Mouse (Mus musculus) kidney, postnatal 0 days (tissue): ENCODE data around the gene Ubtfl1. TPM values are rescaled to one million over a fixed set of nuclear protein-coding genes. Genes with fewer than 3 reads are reported as not detected.

ENCODE experiments used
- ATAC-seq: fragments of 200-750 bp; cut with Nextera tagmentation; replicated peaks from 2 replicates; pipeline ENCODE4 v1.8.0; 2017; ENCODE audit warnings: low read depth, moderate number of reproducible peaks, moderate TSS enrichment, moderate library complexity; ENCODE audit not compliant: low FRiP score
- DNase-seq: peaks from one replicate; pipeline ENCODE4 v3.0.0-alpha.2; 2016; ENCODE audit warnings: low spot score
- H3K27ac ChIP-seq: fragments of 300-500 bp; sonication (generic); 2 replicates; pipeline ENCODE4 v1.5.1; 2014; ENCODE audit warnings: mild to moderate bottlenecking
- H3K27me3 ChIP-seq: fragments of 300-500 bp; sonication (generic); 2 replicates; pipeline ENCODE4 v1.6.1; 2014; ENCODE audit warnings: low read length, mixed read lengths; ENCODE audit not compliant: insufficient read depth
- H3K36me3 ChIP-seq: fragments of 300-500 bp; sonication (generic); 2 replicates; pipeline ENCODE4 v1.6.1; 2014; ENCODE audit warnings: low read length, mixed read lengths; ENCODE audit not compliant: insufficient read depth
- H3K4me1 ChIP-seq: fragments of 300-500 bp; sonication (generic); replicated peaks from 2 replicates; pipeline ENCODE4 v1.6.1; 2014; ENCODE audit warnings: antibody characterized with exemption, low read length, mixed read lengths; ENCODE audit not compliant: insufficient read depth
- H3K4me2 ChIP-seq: fragments of 300-500 bp; sonication (generic); 2 replicates; pipeline ENCODE4 v1.6.1; 2014; ENCODE audit warnings: mild to moderate bottlenecking, low read length, moderate library complexity, mixed read lengths
- H3K4me3 ChIP-seq: fragments of 300-500 bp; sonication (generic); replicated peaks from 2 replicates; pipeline ENCODE4 v1.5.1; 2014; ENCODE audit warnings: low read depth, low read length
- H3K9ac ChIP-seq: fragments of 300-500 bp; sonication (generic); 2 replicates; pipeline ENCODE4 v1.6.1; 2014; ENCODE audit warnings: low read depth, low read length
- H3K9me3 ChIP-seq: fragments of 300-500 bp; sonication (generic); replicated peaks from 2 replicates; pipeline ENCODE4 v1.6.1; 2016; ENCODE audit warnings: low read length, inconsistent platforms, mixed read lengths
- CTCF ChIP-seq: IDR thresholded peaks from 2 replicates; pipeline ENCODE4 v1.5.1; 2016; ENCODE audit warnings: antibody characterized with exemption, low read depth, mild to moderate bottlenecking, moderate library complexity
- WGBS: fragments of 180-500 bp; shearing (Covaris S2); extraction: QIAGEN DNeasy Blood & Tissue Kit; methylation state at CpG from one replicate; pipeline ENCODE4 v1.1.7; 2014; 5-methylcytosine and 5-hydroxymethylcytosine counted together
- microRNA-seq: library from miRNA; unstranded; fragments of <30 nt; microRNA quantifications from one replicate; pipeline ENCODE4, GENCODE M21; 2016
- polyA plus RNA-seq: library from polyadenylated mRNA; unstranded; fragments of >200 nt; fragmentation: Nextera tagmentation; extraction: Ambion mirVana; gene quantifications from 2 replicates; pipeline ENCODE4 v1.2.1, GENCODE M21; 2015

Gene Ubtfl1
- polyA plus RNA-seq, 1 experiment from 2014 or later: not detected

DNA sequence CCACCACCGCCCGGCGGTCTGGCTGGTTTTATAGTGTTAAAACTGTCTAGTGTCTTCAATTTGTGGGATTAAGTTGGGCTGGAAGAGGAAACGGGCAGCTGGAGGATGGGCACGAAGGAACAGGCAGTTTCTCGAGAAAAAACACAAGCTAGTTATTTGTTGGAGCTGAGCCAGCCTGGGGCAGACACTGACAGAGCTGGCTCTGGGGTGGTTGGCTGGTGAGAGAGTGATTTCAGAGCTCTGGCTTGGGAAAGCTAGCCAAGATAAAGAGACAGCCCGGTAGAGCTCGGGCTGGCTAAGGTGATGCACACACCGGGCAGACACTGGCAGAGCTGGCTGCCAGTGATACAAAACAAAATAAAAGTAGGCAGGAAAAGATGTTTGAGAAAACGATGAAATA, 27.5 kb downstream of the Ubtfl1 start:
- WGBS: 82% methylated on average over 10 of the region's 10 CpGs
- no peak for TF ChIP-seq CTCF
- no peak for DNase-seq
- Histone ChIP-seq H3K36me3 (no peaks in the 10 kb centered on the region), H3K9ac (no peak overlapping the region), H3K27ac (no peak overlapping the region), H3K4me2 (no peak overlapping the region), H3K27me3 (no peaks in the 10 kb centered on the region), H3K9me3 (no peaks in the 10 kb centered on the region), H3K4me3 (no peak overlapping the region), H3K4me1 (no peaks in the 10 kb centered on the region)
- ATAC-seq: no peak

- WGBS: 97% methylated on average over 4 of the region's 4 CpGs
- DNase-seq (no peak), ATAC-seq (no peak)
- H3K4me2 ChIP-seq: no peak overlapping the region
- H3K9ac ChIP-seq: no peak overlapping the region
- no peaks in the 10 kb centered on the region for H3K27me3 ChIP-seq
- no peaks in the 10 kb centered on the region for H3K4me1 ChIP-seq
- no peak overlapping the region for H3K27ac ChIP-seq
- peaks cover 4% of the 10 kb centered on the region for H3K36me3 ChIP-seq
- no peak overlapping the region for H3K4me3 ChIP-seq
- no peaks in the 10 kb centered on the region for H3K9me3 ChIP-seq
- TF ChIP-seq CTCF: no peak
These were observed 52.3 kb downstream of the Ubtfl1 start for GRCm38 (mm10) chr9:18456520-18456919.

Small RNA genes lying within 50 kb of the gene (microRNA-seq; reads per million reads assigned to microRNA genes)
- gene Gm22854: not detected

Other genes with a start within 250 kb of the Ubtfl1 start
- gene Chordc1, start 112.3 kb upstream of the Ubtfl1 start, polyA plus RNA-seq: 68.9 and 80.5 TPM in 2 replicates
- 7.1 and 9.0 TPM in 2 replicates for gene Naalad2, start 1.4 kb upstream of the Ubtfl1 start, polyA plus RNA-seq
- gene Mbd3l2, start 26.2 kb downstream of the Ubtfl1 start, polyA plus RNA-seq: not detected in 2 replicates
- gene Zfp558, start 73.8 kb downstream of the Ubtfl1 start, polyA plus RNA-seq: 4.9 TPM in 2 replicates
- not detected in 2 replicates for gene Mbd3l1, start 73.9 kb downstream of the Ubtfl1 start, polyA plus RNA-seq